Mouse (Mus musculus): ENCODE results near the gene Gpr3. TPM values are rescaled to one million over a fixed set of nuclear protein-coding genes. Genes with fewer than 3 reads are reported as not detected.

Gpr3 gene
- polyA plus RNA-seq, 1 experiment from 2014 or later, result not detected

- Histone ChIP-seq H3K4me2 (replicated peaks; ENCODE audit: low read depth, low read length) (peak overlapping the region; percentile 99; the same call in 1 of the 2 replicates), H3K36me3 (ENCODE audit: insufficient read depth, low read length) (no peaks in the 10 kb centered on the region), H3K9me3 (ENCODE audit: low read length) (no peaks in the 10 kb centered on the region), H3K9ac (replicated peaks; ENCODE audit: low read depth) (no peak overlapping the region), H3K4me1 (ENCODE audit: insufficient read depth, low read depth, low read length) (0 out of 2 replicates have a peak, but pooled peaks cover 4% of the 10 kb centered on the region), H3K27me3 (replicated peaks; ENCODE audit: insufficient read depth, low read length) (0 out of 2 replicates have a peak, but pooled peaks cover 3% of the 10 kb centered on the region), H3K4me3 (ENCODE audit: low read depth, low read length) (no peak overlapping the region), H3K27ac (ENCODE audit: low read length) (no peak overlapping the region)
- ATAC-seq (0 out of 2 replicates have a peak, but pooled peaks have one; percentile 3), DNase-seq (ENCODE audit: low spot score) (peak; percentile 21)
- TF ChIP-seq CTCF (IDR thresholded peaks at IDR 0.05), result no peak
- TF ChIP-seq EP300 (IDR thresholded peaks at IDR 0.05), result no peak
- WGBS, result 18% methylated on average over 10 of the region's 10 CpGs
These were observed 1.3 kb upstream of the Gpr3 start for GRCm38 (mm10) chr4:133213661-133214060.

- no peaks in the 10 kb centered on the region for H3K9me3 ChIP-seq (ENCODE audit: low read length)
- H3K27me3 ChIP-seq (replicated peaks; ENCODE audit: insufficient read depth, low read length), result 0 out of 2 replicates have a peak, but pooled peaks cover 3% of the 10 kb centered on the region
- no peak overlapping the region for H3K4me3 ChIP-seq (ENCODE audit: low read depth, low read length)
- H3K9ac ChIP-seq (replicated peaks; ENCODE audit: low read depth), result no peak overlapping the region
- peak overlapping the region; percentile 99 for H3K4me2 ChIP-seq (replicated peaks; ENCODE audit: low read depth, low read length)
- DNase-seq (ENCODE audit: low spot score) (peak; percentile 70), ATAC-seq (peak; percentile 53)
- 0 out of 2 replicates have a peak, but pooled peaks cover 4% of the 10 kb centered on the region for H3K4me1 ChIP-seq (ENCODE audit: insufficient read depth, low read depth, low read length)
- WGBS, result 5% methylated on average over 9 of the region's 9 CpGs
- no peaks in the 10 kb centered on the region for H3K36me3 ChIP-seq (ENCODE audit: insufficient read depth, low read length)
- no peak for TF ChIP-seq EP300 (IDR thresholded peaks at IDR 0.05)
- TF ChIP-seq CTCF (IDR thresholded peaks at IDR 0.05), result peak; percentile 36
- H3K27ac ChIP-seq (ENCODE audit: low read length), result no peak overlapping the region
These were observed 893 bp upstream of the Gpr3 start for GRCm38 (mm10) chr4:133213268-133213590.

GRCm38 (mm10) chr4:133212562-133213267 lies 379 bp upstream of the Gpr3 start:
- H3K27ac ChIP-seq (ENCODE audit: low read length), result no peak overlapping the region
- peak overlapping the region; percentile 99 for H3K4me2 ChIP-seq (replicated peaks; ENCODE audit: low read depth, low read length)
- ATAC-seq (peak; percentile 89), DNase-seq (ENCODE audit: low spot score) (peak; percentile 87)
- WGBS, result 2% methylated on average over 43 of the region's 44 CpGs
- H3K9ac ChIP-seq (replicated peaks; ENCODE audit: low read depth), result peak overlapping the region; percentile 16; the same call in 1 of the 2 replicates
- peak overlapping the region; percentile 48 for H3K4me3 ChIP-seq (ENCODE audit: low read depth, low read length)
- no peaks in the 10 kb centered on the region for H3K36me3 ChIP-seq (ENCODE audit: insufficient read depth, low read length)
- 0 out of 2 replicates have a peak, but pooled peaks cover 3% of the 10 kb centered on the region for H3K27me3 ChIP-seq (replicated peaks; ENCODE audit: insufficient read depth, low read length)
- 0 out of 2 replicates have a peak, but pooled peaks cover 4% of the 10 kb centered on the region for H3K4me1 ChIP-seq (ENCODE audit: insufficient read depth, low read depth, low read length)
- H3K9me3 ChIP-seq (ENCODE audit: low read length), result no peaks in the 10 kb centered on the region
- TF ChIP-seq CTCF (IDR thresholded peaks at IDR 0.05), result peak; percentile 55
- TF ChIP-seq EP300 (IDR thresholded peaks at IDR 0.05), result no peak

- TF ChIP-seq EP300 (IDR thresholded peaks at IDR 0.05) (no peak), CTCF (IDR thresholded peaks at IDR 0.05) (no peak)
- ATAC-seq, result no peak
These were observed 1.4 kb downstream of the Gpr3 start for GRCm38 (mm10) chr4:133210788-133211390.

GRCm38 (mm10) chr4:133210023-133210787 lies 2.1 kb downstream of the Gpr3 start:
- H3K4me1 ChIP-seq (ENCODE audit: insufficient read depth, low read depth, low read length), result 0 out of 2 replicates have a peak, but pooled peaks cover 4% of the 10 kb centered on the region
- WGBS, result 91% methylated on average over 24 of the region's 24 CpGs
- no peak overlapping the region for H3K9ac ChIP-seq (replicated peaks; ENCODE audit: low read depth)
- no peaks in the 10 kb centered on the region for H3K9me3 ChIP-seq (ENCODE audit: low read length)
- TF ChIP-seq EP300 (IDR thresholded peaks at IDR 0.05), result no peak
- no peak for TF ChIP-seq CTCF (IDR thresholded peaks at IDR 0.05)
- H3K27me3 ChIP-seq (replicated peaks; ENCODE audit: insufficient read depth, low read length), result 0 out of 2 replicates have a peak, but pooled peaks cover 3% of the 10 kb centered on the region
- H3K4me3 ChIP-seq (ENCODE audit: low read depth, low read length), result no peak overlapping the region
- no peaks in the 10 kb centered on the region for H3K36me3 ChIP-seq (ENCODE audit: insufficient read depth, low read length)
- H3K27ac ChIP-seq (ENCODE audit: low read length), result no peak overlapping the region
- ATAC-seq, result no peak
- no peak for DNase-seq (ENCODE audit: low spot score)
- H3K4me2 ChIP-seq (replicated peaks; ENCODE audit: low read depth, low read length), result no peak overlapping the region

More at GRCm38 (mm10) chr4:133210788-133211390, 1.4 kb downstream of the Gpr3 start:
- Histone ChIP-seq H3K9ac (replicated peaks; ENCODE audit: low read depth) (no peak overlapping the region), H3K27ac (ENCODE audit: low read length) (no peak overlapping the region), H3K36me3 (ENCODE audit: insufficient read depth, low read length) (no peaks in the 10 kb centered on the region), H3K4me2 (replicated peaks; ENCODE audit: low read depth, low read length) (no peak overlapping the region), H3K4me1 (ENCODE audit: insufficient read depth, low read depth, low read length) (0 out of 2 replicates have a peak, but pooled peaks cover 4% of the 10 kb centered on the region), H3K27me3 (replicated peaks; ENCODE audit: insufficient read depth, low read length) (0 out of 2 replicates have a peak, but pooled peaks cover 3% of the 10 kb centered on the region), H3K9me3 (ENCODE audit: low read length) (no peaks in the 10 kb centered on the region), H3K4me3 (ENCODE audit: low read depth, low read length) (no peak overlapping the region)
- no peak for DNase-seq (ENCODE audit: low spot score)
- WGBS, result 92% methylated on average over 19 of the region's 19 CpGs

GRCm38 (mm10) chr4:133209366-133209765 lies 3.0 kb downstream of the Gpr3 start:
- ATAC-seq, result no peak
- WGBS, result 7% methylated on average over 11 of the region's 11 CpGs
- TF ChIP-seq CTCF (IDR thresholded peaks at IDR 0.05) (peak; percentile 88), EP300 (IDR thresholded peaks at IDR 0.05) (no peak)
- peak; percentile 79 for DNase-seq (ENCODE audit: low spot score)
- Histone ChIP-seq H3K27ac (ENCODE audit: low read length) (no peak overlapping the region), H3K9me3 (ENCODE audit: low read length) (no peaks in the 10 kb centered on the region), H3K4me3 (ENCODE audit: low read depth, low read length) (no peak overlapping the region), H3K9ac (replicated peaks; ENCODE audit: low read depth) (no peak overlapping the region), H3K36me3 (ENCODE audit: insufficient read depth, low read length) (no peaks in the 10 kb centered on the region), H3K4me2 (replicated peaks; ENCODE audit: low read depth, low read length) (no peak overlapping the region), H3K4me1 (ENCODE audit: insufficient read depth, low read depth, low read length) (0 out of 2 replicates have a peak, but pooled peaks cover 4% of the 10 kb centered on the region), H3K27me3 (replicated peaks; ENCODE audit: insufficient read depth, low read length) (0 out of 2 replicates have a peak, but pooled peaks cover 3% of the 10 kb centered on the region)
